Mouse (Mus musculus) midbrain, embryonic 12.5 days (tissue): ENCODE measurements around the gene Pard3. TPM values are rescaled to one million over a fixed set of nuclear protein-coding genes. Genes with fewer than 3 reads are reported as not detected.

Source experiments
- ATAC-seq: fragments of 200-750 bp; cut with Nextera tagmentation; 2 replicates; pipeline ENCODE4 v1.8.0; 2017; ENCODE audit warnings: low read depth, moderate TSS enrichment, moderate library complexity; ENCODE audit not compliant: low FRiP score
- H3K27ac ChIP-seq: fragments of 300-500 bp; sonication (generic); replicated peaks from 2 replicates; pipeline ENCODE4 v1.5.1; 2016; ENCODE audit warnings: mild to moderate bottlenecking
- H3K27me3 ChIP-seq: fragments of 300-500 bp; sonication (generic); 2 replicates; pipeline ENCODE4 v1.6.1; 2016; ENCODE audit warnings: mild to moderate bottlenecking
- H3K36me3 ChIP-seq: fragments of 300-500 bp; sonication (generic); 2 replicates; pipeline ENCODE4 v1.6.1; 2016
- H3K4me1 ChIP-seq: fragments of 300-500 bp; sonication (generic); 2 replicates; pipeline ENCODE4 v1.6.1; 2016
- H3K4me2 ChIP-seq: fragments of 300-500 bp; sonication (generic); replicated peaks from 2 replicates; pipeline ENCODE4 v1.6.1; 2016; ENCODE audit warnings: mild to moderate bottlenecking, moderate library complexity
- H3K4me3 ChIP-seq: fragments of 300-500 bp; sonication (generic); 2 replicates; pipeline ENCODE4 v1.5.1; 2016; ENCODE audit warnings: mild to moderate bottlenecking
- H3K9ac ChIP-seq: fragments of 300-500 bp; sonication (generic); replicated peaks from 2 replicates; pipeline ENCODE4 v1.6.1; 2016; ENCODE audit warnings: mild to moderate bottlenecking, moderate library complexity
- H3K9me3 ChIP-seq: fragments of 300-500 bp; sonication (generic); 2 replicates; pipeline ENCODE4 v1.6.1; 2016; ENCODE audit warnings: mild to moderate bottlenecking
- WGBS: fragments of 180-500 bp; shearing (Covaris S2); methylation state at CpG from one replicate; pipeline ENCODE4 v1.1.7; 2016; 5-methylcytosine and 5-hydroxymethylcytosine counted together
- polyA plus RNA-seq: library from polyadenylated mRNA; unstranded; fragments of >200 nt; fragmentation: Nextera tagmentation; extraction: Ambion mirVana; gene quantifications from 2 replicates; pipeline ENCODE4 v1.2.1, GENCODE M21; 2016

The Pard3 gene
- polyA plus RNA-seq, 1 experiment from 2014 or later, result 36.6 TPM

DNA sequence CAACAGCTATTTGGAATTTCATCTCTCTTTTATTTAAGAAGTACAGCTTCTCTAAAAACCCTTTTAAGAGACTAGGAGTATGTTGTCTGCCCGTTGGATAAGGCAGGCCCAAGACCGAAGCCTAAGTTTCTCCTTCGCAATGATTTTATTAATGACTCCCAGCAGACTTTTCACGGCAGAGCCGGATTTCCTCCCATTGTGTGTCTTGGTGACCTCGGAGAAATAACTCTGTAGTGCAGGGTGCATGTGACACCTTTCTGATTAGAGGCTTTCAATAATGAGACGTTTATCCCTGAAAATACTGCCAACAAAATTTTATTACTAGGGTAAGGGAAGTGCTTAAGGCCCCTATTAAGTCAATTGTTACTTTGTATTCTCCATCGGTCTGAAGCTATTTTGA, 25.3 kb downstream of the Pard3 start:
- H3K36me3 ChIP-seq, result no peaks in the 10 kb centered on the region
- no peak overlapping the region for H3K27ac ChIP-seq
- no peak overlapping the region for H3K4me2 ChIP-seq
- ATAC-seq, result no peak
- no peak overlapping the region for H3K9ac ChIP-seq
- H3K4me1 ChIP-seq, result peaks cover 35% of the 10 kb centered on the region
- no peak overlapping the region for H3K4me3 ChIP-seq
- no peaks in the 10 kb centered on the region for H3K27me3 ChIP-seq
- 64% methylated on average over 8 of the region's 8 CpGs for WGBS
- no peaks in the 10 kb centered on the region for H3K9me3 ChIP-seq

DNA sequence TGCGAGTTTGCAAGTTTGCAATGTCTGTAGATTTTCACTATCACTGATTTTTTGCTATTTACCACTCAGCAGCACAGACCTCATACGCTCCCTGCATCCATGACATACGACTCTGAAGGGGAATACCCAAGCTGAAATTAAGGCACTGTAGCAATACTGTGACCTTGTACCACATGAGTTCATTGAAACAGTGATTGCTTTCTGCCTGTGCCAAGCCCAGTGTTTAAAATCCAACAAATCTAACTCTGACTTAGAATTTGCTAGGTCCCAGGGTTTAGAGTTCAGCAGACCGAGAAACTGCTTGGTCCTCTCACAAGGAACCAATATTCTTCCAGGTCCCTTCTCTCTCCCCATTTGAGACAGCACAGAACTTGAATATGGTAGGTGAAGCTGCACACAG, 26.7 kb downstream of the Pard3 start:
- Histone ChIP-seq H3K27me3 (no peaks in the 10 kb centered on the region), H3K4me3 (no peak overlapping the region), H3K4me1 (peaks cover 36% of the 10 kb centered on the region), H3K27ac (no peak overlapping the region), H3K9me3 (no peaks in the 10 kb centered on the region), H3K4me2 (no peak overlapping the region), H3K9ac (no peak overlapping the region), H3K36me3 (no peaks in the 10 kb centered on the region)
- 86% methylated on average over 4 of the region's 4 CpGs for whole genome bisulfite sequencing
- ATAC-seq, result no peak

DNA sequence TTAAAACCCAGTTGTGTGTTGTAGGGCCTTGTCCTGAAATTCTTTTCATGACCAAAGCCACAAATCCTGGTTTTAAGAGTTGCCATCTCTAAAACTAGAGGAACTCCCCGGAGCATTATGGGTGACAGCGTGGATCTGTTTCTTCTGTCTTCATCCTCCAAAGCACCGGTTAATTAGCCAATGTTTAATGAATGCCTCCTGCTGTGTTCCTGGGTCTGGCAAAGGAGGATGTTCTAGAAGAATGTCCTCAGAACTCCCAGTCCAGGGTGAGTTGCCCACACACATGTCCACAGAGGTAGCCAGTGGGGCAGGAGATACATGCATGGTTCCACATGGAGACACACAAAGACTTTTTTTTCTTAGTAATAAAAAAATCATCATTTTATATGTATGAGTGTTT, 28.2 kb downstream of the Pard3 start:
- H3K4me2 ChIP-seq, result no peak overlapping the region
- 81% methylated on average over 3 of the region's 3 CpGs for WGBS
- ATAC-seq, result no peak
- no peaks in the 10 kb centered on the region for H3K9me3 ChIP-seq
- H3K27ac ChIP-seq, result peak overlapping the region; percentile 79
- no peak overlapping the region for H3K4me3 ChIP-seq
- H3K9ac ChIP-seq, result no peak overlapping the region
- no peaks in the 10 kb centered on the region for H3K27me3 ChIP-seq
- peaks cover 36% of the 10 kb centered on the region for H3K4me1 ChIP-seq
- H3K36me3 ChIP-seq, result no peaks in the 10 kb centered on the region

DNA sequence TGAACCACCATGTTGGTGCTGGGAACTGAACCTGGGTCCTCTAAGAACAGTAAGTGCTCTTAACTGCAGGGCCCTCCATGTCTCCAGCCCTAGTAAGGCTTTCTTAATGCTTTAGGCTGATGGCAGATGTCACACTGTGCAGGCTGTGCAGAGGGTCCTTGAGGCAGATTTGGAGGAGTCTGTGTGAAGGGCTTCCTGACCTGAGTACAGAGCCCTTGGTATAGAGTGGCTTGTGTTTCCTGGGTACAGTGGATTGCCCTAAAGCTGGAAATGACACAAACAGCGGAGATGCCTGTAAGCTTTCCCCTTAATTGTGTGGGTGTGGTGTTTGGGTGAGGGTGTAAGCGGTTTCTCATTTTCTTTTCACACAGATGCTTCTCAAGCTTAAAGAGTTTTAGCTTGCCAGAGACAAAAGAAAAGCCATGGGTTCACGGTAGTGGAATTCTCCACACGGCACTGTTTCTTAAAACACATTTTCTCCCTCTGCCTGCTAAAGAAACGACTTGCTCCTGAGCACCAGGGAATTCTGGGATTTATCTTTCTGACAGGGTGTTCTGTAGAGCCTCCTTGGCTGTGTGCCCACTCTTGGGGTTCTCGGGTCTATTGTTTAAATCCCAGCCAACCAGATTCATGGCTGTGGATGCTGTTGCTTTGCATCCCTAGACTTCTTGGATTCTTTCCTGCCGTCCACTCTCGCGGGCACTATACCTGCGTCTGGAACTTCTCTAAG, 28.9 kb downstream of the Pard3 start:
- Histone ChIP-seq H3K36me3 (no peaks in the 10 kb centered on the region), H3K27me3 (no peaks in the 10 kb centered on the region), H3K9me3 (no peaks in the 10 kb centered on the region), H3K4me3 (peak overlapping the region; percentile 23), H3K9ac (no peak overlapping the region), H3K4me1 (peaks cover 36% of the 10 kb centered on the region), H3K27ac (peak overlapping the region; percentile 79), H3K4me2 (peak overlapping the region; percentile 45)
- 12% methylated on average over 10 of the region's 10 CpGs for WGBS
- peak; percentile 83 for ATAC-seq

DNA sequence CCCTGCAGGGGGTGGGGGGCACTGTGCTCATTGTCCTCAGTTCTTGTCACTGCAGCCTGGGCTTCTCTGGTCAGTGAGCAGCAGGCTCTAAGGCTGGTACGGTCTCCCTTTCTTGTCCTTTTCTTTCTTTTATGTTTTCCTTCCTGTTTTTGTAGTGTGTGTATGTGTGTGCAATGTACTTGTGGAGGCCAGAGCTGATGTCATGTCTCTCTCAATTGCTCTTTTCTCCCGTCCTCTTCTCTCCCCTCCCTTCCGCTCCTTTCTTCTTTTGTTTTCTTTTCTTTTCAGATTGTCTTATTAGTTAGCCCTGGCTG, 29.4 kb downstream of the Pard3 start:
- Histone ChIP-seq H3K9ac (no peak overlapping the region), H3K4me1 (peaks cover 31% of the 10 kb centered on the region), H3K4me2 (peak overlapping the region; percentile 45), H3K9me3 (no peaks in the 10 kb centered on the region), H3K36me3 (no peaks in the 10 kb centered on the region), H3K4me3 (peak overlapping the region; percentile 23), H3K27me3 (no peaks in the 10 kb centered on the region), H3K27ac (peak overlapping the region; percentile 79)
- no peak for ATAC-seq
- 42% methylated on average over 3 of the region's 3 CpGs for WGBS

DNA sequence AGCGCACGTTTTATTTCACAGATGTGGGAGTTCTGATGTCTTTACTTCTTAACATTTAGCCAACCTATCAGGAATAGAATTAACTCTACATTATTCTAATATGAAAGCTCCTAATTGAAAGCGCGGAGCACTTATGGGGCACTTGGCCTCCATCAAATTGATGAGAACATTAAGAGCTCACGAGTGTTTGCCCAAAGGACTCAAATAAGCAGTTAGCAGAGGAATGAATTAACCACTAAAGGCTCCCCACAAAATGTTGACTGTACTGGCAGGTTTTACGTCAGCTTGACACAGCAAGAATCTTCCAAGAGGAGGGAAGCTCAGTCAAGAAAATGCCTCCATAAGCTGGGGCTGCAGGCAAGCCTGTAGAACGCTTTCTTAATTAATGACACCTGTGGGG, 32.1 kb downstream of the Pard3 start:
- H3K27me3 ChIP-seq, result no peaks in the 10 kb centered on the region
- no peak for ATAC-seq
- WGBS, result 88% methylated on average over 7 of the region's 7 CpGs
- no peak overlapping the region for H3K4me2 ChIP-seq
- no peak overlapping the region for H3K4me3 ChIP-seq
- H3K36me3 ChIP-seq, result no peaks in the 10 kb centered on the region
- H3K9ac ChIP-seq, result no peak overlapping the region
- H3K9me3 ChIP-seq, result no peaks in the 10 kb centered on the region
- no peak overlapping the region for H3K27ac ChIP-seq
- peaks cover 21% of the 10 kb centered on the region for H3K4me1 ChIP-seq

DNA sequence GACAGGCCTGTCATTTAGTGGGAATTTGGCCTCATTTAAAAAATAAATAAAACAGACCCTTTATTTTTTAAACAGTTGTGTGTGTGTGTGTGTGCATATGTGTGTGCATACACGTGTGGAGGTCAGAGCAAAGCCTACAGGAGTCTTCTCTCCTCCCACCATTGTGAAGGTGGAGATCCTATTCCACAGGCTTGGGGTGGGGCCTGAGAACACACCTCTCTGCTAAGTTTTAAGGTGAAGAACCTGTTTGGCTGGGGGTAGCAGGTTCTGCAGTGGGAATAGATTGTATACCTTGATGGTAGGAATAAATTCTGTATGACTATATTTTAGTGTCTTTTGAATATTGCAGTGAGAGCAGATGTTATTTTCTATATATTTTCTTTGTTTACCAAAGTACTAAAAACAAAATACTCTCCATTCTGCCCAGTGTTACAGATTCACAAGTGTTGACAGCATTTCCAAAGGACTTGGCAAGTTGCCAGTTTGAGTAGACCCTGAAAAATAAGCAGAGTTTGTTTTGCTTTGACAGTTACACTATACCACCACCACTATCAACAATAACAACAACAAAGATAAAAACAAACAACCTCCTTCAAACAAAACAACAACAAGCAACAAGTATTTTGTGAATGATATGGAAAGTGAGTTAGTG, 35.9 kb downstream of the Pard3 start:
- Histone ChIP-seq H3K9ac (no peak overlapping the region), H3K36me3 (no peaks in the 10 kb centered on the region), H3K4me1 (no peaks in the 10 kb centered on the region), H3K4me3 (no peak overlapping the region), H3K27ac (no peak overlapping the region), H3K27me3 (no peaks in the 10 kb centered on the region), H3K4me2 (no peak overlapping the region), H3K9me3 (no peaks in the 10 kb centered on the region)
- 89% methylated on average over 1 of the region's 1 CpGs for WGBS
- ATAC-seq, result no peak

DNA sequence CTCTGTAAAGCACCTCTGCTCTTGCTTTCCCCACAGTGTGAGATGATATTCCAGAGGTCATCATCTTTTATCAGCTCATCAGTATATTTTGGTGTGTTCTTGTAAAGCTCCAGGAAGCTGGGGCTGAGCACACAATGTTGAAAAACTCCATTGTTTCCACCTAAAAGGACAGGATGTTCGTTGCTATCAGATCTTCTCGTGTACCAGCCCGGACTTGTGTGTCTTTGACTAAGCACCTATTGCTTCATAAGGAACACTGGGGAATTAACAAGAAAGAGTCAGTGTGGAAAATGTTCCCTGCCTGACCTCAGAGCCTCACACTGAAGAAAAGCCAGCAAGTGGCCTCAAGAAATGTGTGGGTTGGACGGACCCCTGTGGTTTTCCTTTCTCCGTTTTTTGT, 39.6 kb downstream of the Pard3 start:
- Histone ChIP-seq H3K27me3 (no peaks in the 10 kb centered on the region), H3K4me2 (no peak overlapping the region), H3K4me3 (no peak overlapping the region), H3K9me3 (no peaks in the 10 kb centered on the region), H3K9ac (no peak overlapping the region), H3K27ac (no peak overlapping the region), H3K36me3 (no peaks in the 10 kb centered on the region), H3K4me1 (peaks cover 8% of the 10 kb centered on the region; the same call in 1 of the 2 replicates)
- WGBS, result 76% methylated on average over 5 of the region's 5 CpGs
- ATAC-seq, result no peak

DNA sequence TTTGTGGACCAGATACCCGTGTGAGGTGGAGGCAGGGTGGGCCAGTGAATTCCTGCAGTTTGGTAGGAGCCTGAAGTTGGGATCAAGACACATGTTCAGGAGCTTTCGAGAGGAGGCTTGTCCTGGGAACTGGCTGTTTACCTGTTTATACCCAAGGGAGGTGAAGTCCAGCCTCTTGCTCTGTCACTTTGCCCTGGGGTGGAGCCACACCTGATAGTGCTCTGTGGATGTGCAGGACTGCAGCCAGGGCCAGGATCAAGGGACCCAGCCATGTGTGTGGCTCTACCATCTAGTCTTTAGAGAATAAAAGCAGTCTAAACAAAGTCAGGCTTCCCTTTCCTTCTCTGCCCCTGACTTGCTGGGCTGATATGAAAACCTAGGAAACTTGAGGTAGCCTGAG, 40.9 kb downstream of the Pard3 start:
- Histone ChIP-seq H3K27ac (no peak overlapping the region), H3K4me3 (no peak overlapping the region), H3K4me1 (peaks cover 8% of the 10 kb centered on the region; the same call in 1 of the 2 replicates), H3K27me3 (no peaks in the 10 kb centered on the region), H3K4me2 (no peak overlapping the region), H3K9me3 (no peaks in the 10 kb centered on the region), H3K36me3 (no peaks in the 10 kb centered on the region), H3K9ac (no peak overlapping the region)
- ATAC-seq, result no peak
- WGBS, result 72% methylated on average over 2 of the region's 2 CpGs

DNA sequence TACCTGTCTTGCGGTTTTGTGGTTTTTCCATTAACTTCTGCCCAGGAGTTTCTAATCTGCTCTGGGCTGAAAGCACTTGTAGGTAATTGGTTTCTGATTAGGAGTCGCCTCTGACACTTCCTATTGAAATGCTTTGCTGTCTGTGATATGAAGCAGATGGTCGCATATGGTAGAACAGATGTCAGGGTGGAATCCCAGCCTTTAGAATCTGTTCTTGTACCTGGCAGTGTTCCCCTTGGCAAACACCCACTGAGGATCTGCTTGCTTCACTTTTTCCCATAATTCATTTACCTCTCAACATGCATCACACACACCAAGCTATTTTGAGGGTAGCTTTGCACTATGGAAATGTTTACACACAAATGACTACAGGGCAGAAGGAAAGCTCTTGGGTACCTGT, 44.2 kb downstream of the Pard3 start:
- Histone ChIP-seq H3K27ac (no peak overlapping the region), H3K36me3 (no peaks in the 10 kb centered on the region), H3K4me1 (peaks cover 17% of the 10 kb centered on the region), H3K9me3 (no peaks in the 10 kb centered on the region), H3K9ac (no peak overlapping the region), H3K27me3 (no peaks in the 10 kb centered on the region), H3K4me3 (no peak overlapping the region), H3K4me2 (no peak overlapping the region)
- no peak for ATAC-seq
- 62% methylated on average over 3 of the region's 3 CpGs for WGBS

DNA sequence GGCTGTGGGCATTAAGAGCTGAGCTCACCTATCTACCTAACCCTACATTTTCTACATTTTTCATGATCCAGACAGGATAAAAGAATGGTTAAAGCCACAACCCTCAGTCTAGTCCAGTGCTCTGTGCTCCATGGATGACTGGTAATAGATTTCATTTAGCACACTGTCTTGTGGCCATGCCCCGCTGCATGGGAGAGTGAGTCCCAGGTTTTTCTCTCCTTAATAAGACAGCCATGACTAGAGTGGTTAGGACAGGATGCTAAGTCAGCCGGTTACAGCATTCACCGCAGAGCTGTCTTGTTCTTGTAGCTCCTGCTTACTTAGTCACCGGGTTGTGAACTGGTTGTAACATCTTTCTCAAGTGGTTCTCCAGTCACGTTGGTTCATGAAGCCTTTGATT, 49.5 kb downstream of the Pard3 start:
- no peaks in the 10 kb centered on the region for H3K9me3 ChIP-seq
- no peak overlapping the region for H3K4me3 ChIP-seq
- H3K4me2 ChIP-seq, result no peak overlapping the region
- WGBS, result 92% methylated on average over 5 of the region's 5 CpGs
- no peak overlapping the region for H3K27ac ChIP-seq
- no peaks in the 10 kb centered on the region for H3K36me3 ChIP-seq
- ATAC-seq, result no peak
- H3K27me3 ChIP-seq, result no peaks in the 10 kb centered on the region
- H3K9ac ChIP-seq, result no peak overlapping the region
- peaks cover 11% of the 10 kb centered on the region for H3K4me1 ChIP-seq

DNA sequence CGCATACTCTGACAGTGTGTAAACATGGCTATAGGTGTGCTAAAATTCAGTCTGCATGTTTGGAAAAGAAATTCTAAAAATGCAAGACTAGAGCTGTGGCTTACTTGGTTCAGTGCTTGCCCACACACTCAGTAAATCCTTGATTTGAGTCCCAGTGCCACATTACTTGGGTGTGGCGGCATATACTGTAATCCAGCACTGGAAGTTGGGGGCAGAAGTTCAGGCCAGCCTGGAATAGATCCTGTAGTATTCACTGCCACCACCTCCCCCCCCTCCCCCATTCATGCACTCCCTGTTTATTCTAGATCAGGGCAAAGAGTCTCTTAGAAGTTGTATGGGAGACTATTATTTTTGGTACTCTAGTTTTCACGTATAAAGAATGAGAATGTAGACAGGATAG, 52.1 kb downstream of the Pard3 start:
- Histone ChIP-seq H3K9ac (no peak overlapping the region), H3K27me3 (no peaks in the 10 kb centered on the region), H3K4me2 (no peak overlapping the region), H3K9me3 (no peaks in the 10 kb centered on the region), H3K36me3 (no peaks in the 10 kb centered on the region), H3K4me3 (no peak overlapping the region), H3K4me1 (peaks cover 21% of the 10 kb centered on the region), H3K27ac (no peak overlapping the region)
- WGBS, result 94% methylated on average over 3 of the region's 3 CpGs
- no peak for ATAC-seq
